Mouse (Mus musculus): ENCODE results near the gene Clhc1. TPM values are rescaled to one million over a fixed set of nuclear protein-coding genes. Genes with fewer than 3 reads are reported as not detected.
A peak's percentile ranks its signal among the peaks of the same experiment; 100 is the strongest.
"Not testable (repeated sequence)": the region's sequence is repeated elsewhere in the genome, so short reads cannot be mapped to it uniquely, and the experiment has no call there.

Gene Clhc1
- polyA plus RNA-seq, 1 experiment, result not detected

- 1% methylated on average over 40 of the region's 40 CpGs for WGBS
- TF ChIP-seq POLR2A (IDR thresholded peaks at IDR 0.05; ENCODE audit: borderline replicate concordance, control insufficient read depth, low read depth, low read length) (peak; percentile 89; the same call in 1 of the 2 replicates), CTCF (IDR thresholded peaks at IDR 0.05; ENCODE audit: control insufficient read depth, insufficient read depth, low read length) (no peak)
These were observed 32.9 kb upstream of the Clhc1 start, which contains the start of gene Prorsd1 for GRCm38 (mm10) chr11:29514682-29515412. Prorsd1 (minus strand) TSS chr11:29515033.

GRCm38 (mm10) chr11:29525988-29526794, 21.6 kb upstream of the Clhc1 start, which contains the start of gene Mtif2:
Mtif2 (plus strand) TSS chr11:29526408.
- Histone ChIP-seq H3K4me3 (replicated peaks; ENCODE audit: control insufficient read depth, low read depth, low read length) (peak within 1 kb of the TSS; percentile 81), H3K4me1 (ENCODE audit: control insufficient read depth, insufficient read depth, low read length) (no peaks in the 10 kb centered on the region; the same call in 1 of the 2 replicates), H3K27ac (ENCODE audit: control insufficient read depth, insufficient read depth, low read depth, low read length, poor library complexity) (peak within 1 kb of the TSS; percentile 46)
- 3% methylated on average over 47 of the region's 47 CpGs for WGBS
- peak; percentile 81; the same call in 1 of the 2 replicates for TF ChIP-seq POLR2A (IDR thresholded peaks at IDR 0.05; ENCODE audit: borderline replicate concordance, control insufficient read depth, low read depth, low read length)
- no peak for TF ChIP-seq CTCF (IDR thresholded peaks at IDR 0.05; ENCODE audit: control insufficient read depth, insufficient read depth, low read length)

More at GRCm38 (mm10) chr11:29514682-29515412, 32.9 kb upstream of the Clhc1 start, which contains the start of gene Prorsd1:
- Histone ChIP-seq H3K4me3 (replicated peaks; ENCODE audit: control insufficient read depth, low read depth, low read length) (peak within 1 kb of the TSS; percentile 93), H3K4me1 (ENCODE audit: control insufficient read depth, insufficient read depth, low read length) (no peaks in the 10 kb centered on the region; the same call in 1 of the 2 replicates), H3K27ac (ENCODE audit: control insufficient read depth, insufficient read depth, low read depth, low read length, poor library complexity) (peak within 1 kb of the TSS; percentile 79)

GRCm38 (mm10) chr11:29538201-29538600, 9.5 kb upstream of the Clhc1 start:
- Histone ChIP-seq H3K4me3 (replicated peaks; ENCODE audit: control insufficient read depth, low read depth, low read length) (no peak overlapping the region), H3K27ac (ENCODE audit: control insufficient read depth, insufficient read depth, low read depth, low read length, poor library complexity) (no peak overlapping the region), H3K4me1 (ENCODE audit: control insufficient read depth, insufficient read depth, low read length) (no peaks in the 10 kb centered on the region)
- 74% methylated on average over 1 of the region's 1 CpGs for WGBS
- no peak for TF ChIP-seq POLR2A (IDR thresholded peaks at IDR 0.05; ENCODE audit: borderline replicate concordance, control insufficient read depth, low read depth, low read length)
- TF ChIP-seq CTCF (IDR thresholded peaks at IDR 0.05; ENCODE audit: control insufficient read depth, insufficient read depth, low read length), result no peak

GRCm38 (mm10) chr11:29544225-29544945, 3.4 kb upstream of the Clhc1 start:
- WGBS, result 88% methylated on average over 3 of the region's 3 CpGs
- H3K4me3 ChIP-seq (replicated peaks; ENCODE audit: control insufficient read depth, low read depth, low read length), result no peak overlapping the region
- no peak overlapping the region for H3K27ac ChIP-seq (ENCODE audit: control insufficient read depth, insufficient read depth, low read depth, low read length, poor library complexity)
- TF ChIP-seq CTCF (IDR thresholded peaks at IDR 0.05; ENCODE audit: control insufficient read depth, insufficient read depth, low read length), result no peak
- TF ChIP-seq POLR2A (IDR thresholded peaks at IDR 0.05; ENCODE audit: borderline replicate concordance, control insufficient read depth, low read depth, low read length), result no peak
- H3K4me1 ChIP-seq (ENCODE audit: control insufficient read depth, insufficient read depth, low read length), result no peaks in the 10 kb centered on the region; the same call in 1 of the 2 replicates

DNA sequence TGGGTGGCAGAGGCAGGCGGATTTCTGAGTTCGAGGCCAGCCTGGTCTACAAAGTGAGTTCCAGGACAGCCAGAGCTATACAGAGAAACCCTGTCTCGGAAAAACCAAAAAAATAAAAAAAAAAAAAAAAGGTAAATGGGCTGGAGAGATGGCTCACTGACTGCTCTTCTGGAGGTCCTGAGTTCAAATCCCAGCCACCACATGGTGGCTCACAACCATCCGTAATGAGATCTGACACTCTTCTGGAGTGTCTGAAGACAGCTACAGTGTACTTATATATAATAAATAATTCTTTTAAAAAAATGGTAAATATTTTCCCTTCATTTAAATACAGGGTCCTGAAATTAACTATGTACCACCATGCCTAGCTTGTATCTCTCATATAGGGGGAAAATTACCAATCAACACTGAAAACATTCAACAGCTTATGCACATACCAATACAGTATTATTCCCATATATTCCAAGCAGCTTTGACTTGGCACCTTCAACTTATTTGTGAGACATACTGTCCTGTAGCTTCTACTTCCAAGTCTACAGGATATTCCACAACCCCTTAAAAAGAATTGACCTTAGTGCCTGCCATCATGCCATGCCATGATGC, 2.5 kb upstream of the Clhc1 start:
- H3K4me3 ChIP-seq (replicated peaks; ENCODE audit: control insufficient read depth, low read depth, low read length); H3K4me1 ChIP-seq (ENCODE audit: control insufficient read depth, insufficient read depth, low read length); H3K27ac ChIP-seq (ENCODE audit: control insufficient read depth, insufficient read depth, low read depth, low read length, poor library complexity): not testable (repeated sequence)
- 82% methylated on average over 4 of the region's 4 CpGs for WGBS

DNA sequence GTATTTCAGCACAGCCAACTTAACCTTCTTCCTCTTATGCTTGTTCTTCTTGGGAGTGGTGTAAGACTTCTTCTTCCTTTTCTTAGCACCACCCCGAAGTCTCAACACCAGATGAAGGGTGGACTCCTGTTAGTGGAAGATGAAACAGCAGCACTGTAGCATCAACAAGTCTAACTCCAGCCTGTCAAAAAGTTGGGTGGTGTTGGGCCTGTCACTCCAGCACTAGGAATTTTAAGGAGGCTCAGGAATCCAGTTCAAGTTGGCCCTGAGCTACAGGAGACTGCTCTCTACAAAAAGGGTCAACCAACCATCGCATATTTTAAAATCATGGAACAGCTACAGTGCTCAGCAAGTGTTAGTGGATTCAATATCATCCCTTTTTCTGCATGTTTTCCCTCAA, 1.5 kb upstream of the Clhc1 start:
- H3K27ac ChIP-seq (ENCODE audit: control insufficient read depth, insufficient read depth, low read depth, low read length, poor library complexity); H3K4me1 ChIP-seq (ENCODE audit: control insufficient read depth, insufficient read depth, low read length): not testable (repeated sequence)
- 42% methylated on average over 2 of the region's 2 CpGs for WGBS

DNA sequence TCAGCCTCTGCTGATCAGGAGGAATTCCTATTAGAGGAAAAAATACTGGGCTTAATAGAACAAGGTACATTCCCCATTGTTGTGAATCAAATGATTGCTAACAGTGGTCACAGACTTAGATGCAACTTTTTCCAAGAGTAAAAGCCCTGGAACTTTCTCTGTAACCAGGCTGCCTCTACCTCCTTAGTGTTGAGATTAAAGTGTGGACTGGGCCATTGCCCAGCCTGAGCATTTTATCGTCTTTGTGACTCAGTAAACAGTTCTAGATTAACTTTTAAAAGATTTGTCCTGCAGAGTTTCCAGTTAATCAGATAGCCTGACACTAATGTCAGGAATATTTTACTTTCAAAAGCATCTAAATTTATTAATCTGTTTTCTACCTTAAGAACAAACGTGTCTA, 988 bp upstream of the Clhc1 start:
- Histone ChIP-seq H3K27ac (ENCODE audit: control insufficient read depth, insufficient read depth, low read depth, low read length, poor library complexity) (no peak overlapping the region), H3K4me1 (ENCODE audit: control insufficient read depth, insufficient read depth, low read length) (peaks cover 1% of the 10 kb centered on the region; the same call in 1 of the 2 replicates), H3K4me3 (replicated peaks; ENCODE audit: control insufficient read depth, low read depth, low read length) (no peak overlapping the region)
- WGBS, result 14% methylated on average over 2 of the region's 2 CpGs
- TF ChIP-seq CTCF (IDR thresholded peaks at IDR 0.05; ENCODE audit: control insufficient read depth, insufficient read depth, low read length) (no peak), POLR2A (IDR thresholded peaks at IDR 0.05; ENCODE audit: borderline replicate concordance, control insufficient read depth, low read depth, low read length) (no peak)

More for the DNA sequence above, 1.5 kb upstream of the Clhc1 start:
- not testable (repeated sequence) for H3K4me3 ChIP-seq (replicated peaks; ENCODE audit: control insufficient read depth, low read depth, low read length)

All from bone marrow, adult 2 months (tissue).